ENCODE assay signal across 8 mouse cellular contexts in the genomic region with DNA sequence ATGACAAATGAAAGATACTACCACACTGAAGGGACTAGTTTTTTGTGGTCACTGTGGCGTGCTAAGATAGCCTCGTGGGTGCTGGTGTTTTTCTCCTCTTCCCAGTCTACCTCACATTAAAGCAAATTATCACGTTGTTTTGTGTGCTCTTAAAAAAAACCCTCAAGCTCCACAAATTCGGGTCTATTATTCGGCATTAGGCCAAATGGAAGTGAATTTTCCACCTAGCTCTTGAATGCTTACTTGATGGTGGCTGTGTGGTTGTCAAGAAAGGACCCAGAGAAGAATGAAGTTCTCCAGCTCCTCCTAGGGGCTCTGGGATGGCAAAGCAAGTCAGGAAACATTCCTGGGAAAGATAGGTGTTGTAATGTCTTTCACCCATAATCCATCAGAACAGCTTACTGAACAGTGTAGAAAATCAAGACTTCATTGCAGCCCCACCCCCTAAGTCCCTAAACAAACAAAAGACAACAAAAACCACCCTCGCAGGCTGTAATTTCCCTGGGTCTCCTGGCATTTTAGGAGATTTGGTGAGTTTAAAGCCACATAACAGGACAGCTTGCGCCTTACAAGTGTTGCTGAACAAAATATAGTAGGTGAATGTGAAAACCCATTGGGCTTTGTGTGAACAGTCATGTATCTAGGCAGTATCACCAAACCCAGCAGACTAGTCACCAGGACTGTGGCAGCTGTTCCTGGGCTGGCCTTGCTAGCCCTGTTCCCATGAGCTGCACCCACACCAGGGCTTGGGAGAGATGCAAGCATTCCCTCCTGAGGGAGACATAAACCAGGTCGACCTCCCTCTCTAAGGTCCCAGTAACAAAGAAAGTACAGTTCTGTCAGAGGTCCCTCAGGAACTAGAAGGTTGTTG. TPM values are rescaled to one million over a fixed set of nuclear protein-coding genes. Genes with fewer than 3 reads are reported as not detected.
DNase-seq lines count a peak whose midpoint lies in the region; ATAC-seq and TF ChIP-seq lines count a peak whose summit lies in the region.

No protein-coding gene starts in this region.

- 17% methylated on average over 8 of the region's 8 CpGs for WGBS in heart, embryonic 14.5 days

- peak overlapping the region; percentile 69 for H3K4me2 ChIP-seq in heart, embryonic 14.5 days (ENCODE audit: low read length)

- H3K9me3 ChIP-seq in heart, embryonic 14.5 days (ENCODE audit: control insufficient read depth, low read length): no peaks in the 10 kb centered on the region

- no peaks in the 10 kb centered on the region for H3K36me3 ChIP-seq in heart, embryonic 14.5 days (ENCODE audit: control insufficient read depth, insufficient read depth, low read length)

- peak overlapping the region; percentile 81 for H3K9ac ChIP-seq in heart, embryonic 14.5 days (ENCODE audit: low read length)

- peak; percentile 43 for DNase-seq in testis, postnatal 10 days (ENCODE audit: low spot score)
- DNase-seq in testis, postnatal 14 days (ENCODE audit: low spot score): no peak
- DNase-seq in kidney, postnatal 25 days: peak; percentile 54 to 66
- DNase-seq in mesoderm, embryonic 11.5 days (ENCODE audit: low read depth, low spot score): peak; percentile 72
- no peak for DNase-seq in urinary bladder, postnatal 4 days (ENCODE audit: low spot score in 2 of 2)

- no peak overlapping the region for H3K27ac ChIP-seq in cortical plate, adult 2 months (ENCODE audit: insufficient read depth, low read length)
- peak overlapping the region; percentile 17 to 91; a peak in 1 of 4 replicates for H3K27ac ChIP-seq in heart, embryonic 14.5 days (replicated peaks in 1 of 2; ENCODE audit: control insufficient read depth in 1 of 2, insufficient read depth in 1 of 2, low read depth in 2 of 2, low read length in 2 of 2)

- TF ChIP-seq POLR2A in cortical plate, adult 2 months (IDR thresholded peaks at IDR 0.05; ENCODE audit: extremely low read depth, insufficient read depth, low read length): no peak

- no peak for ATAC-seq in heart, embryonic 14.5 days (ENCODE audit: insufficient number of reproducible peaks, insufficient read depth, low FRiP score, low read depth)
- ATAC-seq in inflammation-experienced regulatory T-cells, adult 6 months: no peak

- H3K4me3 ChIP-seq in cortical plate, adult 2 months (ENCODE audit: insufficient read depth, low read length): peak overlapping the region; percentile 58
- H3K4me3 ChIP-seq in heart, embryonic 14.5 days (ENCODE audit: control insufficient read depth in 1 of 2, insufficient read depth in 1 of 2, low read depth in 1 of 2, low read length in 2 of 2): peak overlapping the region; percentile 19 to 76; a peak in 3 of 4 replicates

- peaks cover 3% of the 10 kb centered on the region; the same call in 1 of the 2 replicates for H3K4me1 ChIP-seq in cortical plate, adult 2 months (ENCODE audit: control insufficient read depth, insufficient read depth, low read length)
- H3K4me1 ChIP-seq in heart, embryonic 14.5 days (ENCODE audit: control insufficient read depth in 2 of 2, insufficient read depth in 2 of 2, low read length in 2 of 2): peaks cover 6 to 9% of the 10 kb centered on the region in 2 experiments

- no peaks in the 10 kb centered on the region for H3K27me3 ChIP-seq in heart, embryonic 14.5 days (ENCODE audit: control insufficient read depth, insufficient read depth, low read length)

- peak; percentile 63 for TF ChIP-seq CTCF in cortical plate, adult 2 months (IDR thresholded peaks at IDR 0.05; ENCODE audit: extremely low read depth, insufficient read depth, low read length)

RNA-seq across cellular contexts. Expression of a gene that starts 9.7 kb away (rescaled TPM):
- polyA plus RNA-seq in cortical plate, adult 2 months (2012; rRNA removed): 70.6 and 72.5 TPM in 2 replicates
- 3.6 TPM in 2 replicates for polyA plus RNA-seq in heart, embryonic 14.5 days (2014; fragmentation: Nextera tagmentation; extraction: Ambion mirVana)
- under 1 TPM in 1 of 3 experiments, not detected in 2; 0.39 TPM for polyA plus RNA-seq in inflammation-experienced regulatory T-cells, adult 6 months (2017; shearing (Covaris generic))

RNA-seq across cellular contexts. Expression of a gene that starts 47.6 kb away (rescaled TPM):
- 0.15 and 0.19 TPM in 2 replicates for polyA plus RNA-seq in cortical plate, adult 2 months (2012; rRNA removed)
- 0.47 and 0.58 TPM in 2 replicates for polyA plus RNA-seq in heart, embryonic 14.5 days (2014; fragmentation: Nextera tagmentation; extraction: Ambion mirVana)
- 100 to 1,000 TPM in 2 of 3 experiments, 10 to 100 TPM in 1; 66.9 to 135 (median 110) TPM for polyA plus RNA-seq in inflammation-experienced regulatory T-cells, adult 6 months (2017; shearing (Covaris generic))

Comparison
In these comparisons a context has a peak if more than half of its experiments do, and no peak if none do; other contexts are left out.
1. DNase-seq: peak in testis, postnatal 10 days (single experiment), kidney, postnatal 25 days (2 of 2) and mesoderm, embryonic 11.5 days (single experiment); none in testis, postnatal 14 days (single experiment) and urinary bladder, postnatal 4 days (0 of 2).
2. RNA of a gene that starts 9.7 kb away (polyA plus RNA-seq): 70.6 to 72.5 TPM in cortical plate, adult 2 months; 3.6 TPM in heart, embryonic 14.5 days and 0.39 TPM in inflammation-experienced regulatory T-cells, adult 6 months; every median in the first group is over 10 times any median in the second.
3. RNA of a gene that starts 47.6 kb away (polyA plus RNA-seq): 66.9 to 135 TPM in inflammation-experienced regulatory T-cells, adult 6 months; 0.47 to 0.58 TPM in heart, embryonic 14.5 days and 0.15 to 0.19 TPM in cortical plate, adult 2 months; every median in the first group is over 10 times any median in the second.